Mouse (Mus musculus): Measurements from ENCODE around the gene Gpc2.

- no peak for TF ChIP-seq EP300 (IDR thresholded peaks at IDR 0.05; ENCODE audit: low read depth in 1 of 2, low read length in 2 of 2)
- TF ChIP-seq CTCF (IDR thresholded peaks at IDR 0.05 in 2 of 3, conservative IDR thresholded peaks at IDR 0.05 in 1 of 3; ENCODE audit: control insufficient read depth in 1 of 3, insufficient read depth in 1 of 3, low read depth in 2 of 3, low read length in 3 of 3, poor library complexity in 1 of 3, severe bottlenecking in 1 of 3), result no peak
- TF ChIP-seq ETS1 (IDR thresholded peaks at IDR 0.05; ENCODE audit: low read depth, low read length), result no peak
- TF ChIP-seq TCF12 (IDR thresholded peaks at IDR 0.05; ENCODE audit: low read depth, low read length), result no peak
- no peak for TF ChIP-seq HCFC1 (IDR thresholded peaks at IDR 0.05; ENCODE audit: low read depth, low read length)
- no peak for TF ChIP-seq ZC3H11A (IDR thresholded peaks at IDR 0.05; ENCODE audit: low read depth, low read length)
- TF ChIP-seq MAX (IDR thresholded peaks at IDR 0.05; ENCODE audit: low read length), result no peak
- TF ChIP-seq RCOR1 (IDR thresholded peaks at IDR 0.05; ENCODE audit: low read depth, low read length), result no peak
- no peak for TF ChIP-seq GATA1 (IDR thresholded peaks at IDR 0.05; ENCODE audit: low read depth, low read length)
- no peak for TF ChIP-seq MYB (IDR thresholded peaks at IDR 0.05; ENCODE audit: low read depth, low read length)
- TF ChIP-seq NELFE (IDR thresholded peaks at IDR 0.05; ENCODE audit: low read depth, low read length), result no peak
- no peak for TF ChIP-seq RAD21 (IDR thresholded peaks at IDR 0.05; ENCODE audit: low read depth, low read length)
- TF ChIP-seq KAT2A (conservative IDR thresholded peaks at IDR 0.05; ENCODE audit: low read depth, low read length), result no peak
Measured at GRCm38 (mm10) chr5:138275216-138276050, 4.4 kb downstream of the Gpc2 start.
